Mouse (Mus musculus) embryonic fibroblast, embryonic 13.5 days (primary cell): ENCODE measurements around the gene Tha1. TPM values are rescaled to one million over a fixed set of nuclear protein-coding genes. Genes with fewer than 3 reads are reported as not detected.

ENCODE experiments used
- H3K27ac ChIP-seq: 2 replicates; pipeline ENCODE4 v1.5.1; 2012; ENCODE audit warnings: low read length, control low read depth, inconsistent platforms; ENCODE audit not compliant: insufficient read depth
- H3K4me1 ChIP-seq: 2 replicates; pipeline ENCODE4 v1.6.1; 2011; ENCODE audit warnings: low read length; ENCODE audit not compliant: control insufficient read depth, insufficient read depth
- H3K4me3 ChIP-seq: 2 replicates; pipeline ENCODE4 v1.5.1; 2011; ENCODE audit warnings: mild to moderate bottlenecking, control low read depth, low read length; ENCODE audit not compliant: insufficient read depth
- CTCF ChIP-seq: IDR thresholded peaks from 2 replicates; pipeline ENCODE4 v1.5.1; 2011; ENCODE audit warnings: mild to moderate bottlenecking, control low read depth, low read length, moderate library complexity, borderline replicate concordance; ENCODE audit not compliant: insufficient read depth
- POLR2A ChIP-seq: IDR thresholded peaks from 2 replicates; pipeline ENCODE4 v1.6.1; 2011; ENCODE audit warnings: low read depth, mild to moderate bottlenecking, control low read depth, low read length, moderate library complexity
- polyA plus RNA-seq: library from polyadenylated mRNA; stranded (reverse); fragments of >200 nt; gene quantifications from 2 replicates; pipeline ENCODE4 v1.2.4, GENCODE M21; 2011; ENCODE audit warnings: low read depth; ENCODE audit not compliant: missing spikeins, insufficient read length

The Tha1 gene
- polyA plus RNA-seq, 1 experiment: 1.2 TPM

- H3K27ac ChIP-seq: no peak overlapping the region
- no peak for TF ChIP-seq POLR2A
- TF ChIP-seq CTCF: no peak
- no peaks in the 10 kb centered on the region for H3K4me1 ChIP-seq
- H3K4me3 ChIP-seq: no peak overlapping the region
Measured at GRCm38 (mm10) chr11:117896533-117896932, 23.3 kb upstream of the Tha1 start.

- TF ChIP-seq POLR2A (no peak), CTCF (no peak)
- no peak overlapping the region for H3K4me3 ChIP-seq
- H3K4me1 ChIP-seq: no peaks in the 10 kb centered on the region
- no peak overlapping the region for H3K27ac ChIP-seq
Measured at GRCm38 (mm10) chr11:117894676-117895075, 21.4 kb upstream of the Tha1 start.

- no peak overlapping the region for H3K27ac ChIP-seq
- H3K4me3 ChIP-seq: no peak overlapping the region
- H3K4me1 ChIP-seq: no peaks in the 10 kb centered on the region
- TF ChIP-seq POLR2A (no peak), CTCF (no peak)
Measured at GRCm38 (mm10) chr11:117892199-117892598, 18.9 kb upstream of the Tha1 start.

GRCm38 (mm10) chr11:117891581-117892175, 18.4 kb upstream of the Tha1 start:
- TF ChIP-seq CTCF (no peak), POLR2A (no peak)
- Histone ChIP-seq H3K4me1 (no peaks in the 10 kb centered on the region), H3K27ac (no peak overlapping the region), H3K4me3 (no peak overlapping the region)

GRCm38 (mm10) chr11:117890519-117891282, 17.4 kb upstream of the Tha1 start:
- peak overlapping the region; percentile 19 for H3K27ac ChIP-seq
- H3K4me1 ChIP-seq: no peaks in the 10 kb centered on the region
- no peak overlapping the region for H3K4me3 ChIP-seq
- no peak for TF ChIP-seq POLR2A
- peak; percentile 55; the same call in 1 of the 2 replicates for TF ChIP-seq CTCF

GRCm38 (mm10) chr11:117889887-117890340, 16.6 kb upstream of the Tha1 start:
- TF ChIP-seq POLR2A: no peak
- peak overlapping the region; percentile 66 for H3K27ac ChIP-seq
- no peaks in the 10 kb centered on the region for H3K4me1 ChIP-seq
- H3K4me3 ChIP-seq: no peak overlapping the region

- no peak for TF ChIP-seq CTCF
- TF ChIP-seq POLR2A: no peak
- Histone ChIP-seq H3K27ac (peak overlapping the region; percentile 66), H3K4me1 (no peaks in the 10 kb centered on the region), H3K4me3 (no peak overlapping the region)
Measured at GRCm38 (mm10) chr11:117888853-117889822, 15.9 kb upstream of the Tha1 start.

GRCm38 (mm10) chr11:117888168-117888852, 15.0 kb upstream of the Tha1 start:
- TF ChIP-seq CTCF: no peak
- TF ChIP-seq POLR2A: 0 out of 2 replicates have a peak, but pooled peaks have one; percentile 16
- H3K27ac ChIP-seq: peak overlapping the region; percentile 15; the same call in 1 of the 2 replicates
- H3K4me1 ChIP-seq: no peaks in the 10 kb centered on the region
- no peak overlapping the region for H3K4me3 ChIP-seq

GRCm38 (mm10) chr11:117886000-117886399, 12.7 kb upstream of the Tha1 start:
- H3K4me1 ChIP-seq: 0 out of 2 replicates have a peak, but pooled peaks cover 3% of the 10 kb centered on the region
- H3K4me3 ChIP-seq: no peak overlapping the region
- no peak overlapping the region for H3K27ac ChIP-seq
- no peak for TF ChIP-seq CTCF
- TF ChIP-seq POLR2A: no peak
